Mouse (Mus musculus): Measurements from ENCODE around the gene Thrsp.
A peak's percentile ranks its signal among the peaks of the same experiment; 100 is the strongest.
"Not testable (repeated sequence)": the region's sequence is repeated elsewhere in the genome, so short reads cannot be mapped to it uniquely, and the experiment has no call there.

Gene Thrsp

DNA sequence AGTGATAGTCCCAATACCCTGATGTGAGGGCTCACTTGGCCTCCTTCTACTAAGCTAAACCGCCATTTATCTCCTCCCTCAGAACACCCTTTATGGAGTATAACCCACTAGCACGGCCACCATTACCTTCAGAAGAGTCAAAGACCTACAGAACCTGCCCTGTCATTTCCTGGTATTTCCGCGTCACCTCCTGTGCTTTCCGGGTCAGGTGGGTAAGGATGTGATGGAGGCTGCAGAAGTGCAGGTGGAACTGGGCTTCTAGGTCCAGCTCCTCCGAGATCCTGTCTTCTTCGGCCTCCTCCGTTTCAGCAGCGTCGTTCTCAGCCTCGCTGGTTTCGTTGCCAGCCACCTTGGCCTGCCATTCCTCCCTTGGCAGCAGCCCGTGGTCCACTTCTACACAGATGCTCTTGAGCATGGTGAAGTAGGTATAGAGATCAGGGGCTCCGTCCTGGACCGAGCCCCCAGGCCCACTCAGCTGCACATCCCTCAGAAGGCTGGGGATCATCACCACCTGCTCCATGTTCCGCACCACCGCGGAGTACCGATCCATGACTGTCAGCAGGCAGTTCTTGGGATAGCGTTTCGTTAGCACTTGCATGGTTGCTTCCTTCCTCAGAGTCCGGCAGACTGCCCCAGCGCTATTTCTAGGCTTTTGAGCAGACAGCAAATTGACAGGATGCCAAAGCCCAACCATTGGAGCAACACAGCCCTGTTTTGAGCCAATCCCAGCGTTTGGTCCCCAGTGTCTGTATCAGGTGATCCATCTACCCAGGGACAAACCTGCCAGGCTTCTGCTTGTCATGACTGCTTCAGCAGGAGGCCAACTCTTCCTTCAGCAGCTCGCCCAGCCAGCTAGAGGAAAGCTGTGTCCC, at the start of gene Thrsp:
TSS of gene Thrsp (minus strand) at position 825 of the 872 bp plus-strand sequence.
- no peak for DNase-seq (ENCODE audit: extremely low read depth, insufficient read length, low spot score)

DNA sequence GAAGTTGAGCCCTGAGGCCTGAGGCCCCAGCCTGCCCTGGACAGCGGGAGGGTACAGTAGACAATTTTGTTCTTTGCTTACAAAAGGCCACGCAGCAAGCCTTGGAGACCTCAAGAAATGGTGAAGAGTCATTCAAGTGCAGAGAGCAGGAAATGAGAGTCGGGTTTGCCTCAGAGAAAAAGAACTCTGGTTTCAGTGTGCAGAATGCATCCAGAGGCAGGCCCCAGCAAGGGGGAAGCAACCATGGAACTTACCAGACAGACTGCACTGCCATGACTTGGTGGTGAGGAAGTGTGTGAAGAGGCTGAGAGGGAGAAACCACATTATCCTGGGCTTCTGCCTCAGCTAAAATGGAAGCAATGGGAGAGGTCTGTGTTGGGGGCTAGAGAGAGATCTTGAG, 38.0 kb upstream of the Thrsp start:
- DNase-seq (ENCODE audit: extremely low read depth, insufficient read length, low spot score) = no peak

DNA sequence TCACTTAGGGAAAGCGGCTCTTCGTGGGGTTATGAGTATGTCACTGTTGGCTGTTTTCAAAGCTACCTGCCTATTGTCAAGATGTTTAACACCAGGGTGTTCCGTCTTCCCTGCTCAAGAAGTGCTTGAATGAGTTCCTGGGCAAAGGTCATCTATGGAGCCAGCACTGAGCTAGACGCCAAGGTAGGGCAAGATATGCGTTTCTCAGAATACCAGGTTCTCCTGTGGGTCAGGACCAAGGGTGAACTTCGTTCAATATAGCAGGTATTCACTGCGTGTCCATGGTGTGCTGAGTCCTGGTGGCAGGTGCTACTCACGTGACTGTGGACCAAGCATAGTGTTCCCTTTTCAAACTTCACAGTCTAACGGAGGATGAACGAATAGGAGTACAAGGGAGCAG, 37.3 kb upstream of the Thrsp start:
- no peak for DNase-seq (ENCODE audit: extremely low read depth, insufficient read length, low spot score)

DNA sequence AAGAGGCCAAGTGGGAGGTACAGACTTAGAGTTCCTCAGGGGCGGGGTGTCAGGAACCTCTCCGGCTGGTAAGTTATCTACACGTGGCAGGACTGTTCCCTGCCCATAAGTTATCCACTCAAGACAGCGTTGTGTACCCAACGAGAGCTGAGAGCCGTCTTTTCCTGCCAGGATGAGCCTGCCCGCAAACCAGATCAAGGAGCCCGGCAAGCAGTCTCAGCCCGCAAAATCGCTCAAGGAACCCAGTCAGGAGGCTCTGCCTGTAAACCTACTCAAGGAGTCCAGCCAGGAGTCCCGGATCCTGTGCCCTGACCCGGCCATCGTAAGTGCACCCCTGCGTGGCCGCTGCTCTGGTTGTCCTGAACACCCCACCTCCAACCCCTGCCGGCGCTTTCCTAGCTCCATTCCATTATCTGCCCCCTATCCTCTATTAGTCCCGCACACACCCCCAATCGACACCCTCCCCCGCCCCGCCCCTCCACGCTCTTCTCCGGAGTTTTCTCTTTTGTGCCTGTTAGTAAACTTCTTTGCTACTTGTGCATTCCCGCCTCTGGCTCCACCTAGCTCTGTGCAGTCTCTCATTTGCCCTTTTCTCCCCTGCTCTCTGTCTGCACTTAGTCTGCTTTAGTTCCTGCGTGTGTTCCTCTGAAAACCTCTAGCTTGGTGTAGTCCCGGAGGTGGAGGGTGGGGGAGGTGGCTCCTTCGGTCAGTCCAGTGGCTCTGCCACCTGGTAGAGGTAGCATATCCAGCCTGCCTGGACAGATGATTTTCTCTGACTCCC, 35.8 kb upstream of the Thrsp start:
- DNase-seq (ENCODE audit: extremely low read depth, insufficient read length, low spot score) = peak; percentile 52

DNA sequence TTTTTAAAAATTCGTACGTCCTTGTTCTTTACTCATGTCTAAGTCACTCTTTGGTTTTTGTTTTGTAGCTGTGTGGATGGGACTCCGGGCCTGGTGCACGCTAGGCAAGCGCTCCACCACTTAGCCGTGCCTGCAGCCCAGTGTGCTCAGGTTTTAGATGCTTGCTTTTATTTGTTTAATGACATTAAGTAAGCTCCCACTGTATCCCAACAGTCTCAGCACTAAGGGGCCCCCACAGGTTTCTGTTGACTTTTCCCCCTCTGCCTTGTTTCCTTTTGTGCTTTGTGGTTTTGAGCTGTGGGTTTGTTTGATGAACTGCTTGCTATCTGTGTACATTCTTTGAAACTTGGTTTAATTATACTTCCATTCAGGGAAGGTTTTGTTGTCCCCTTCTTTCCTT, 34.7 kb upstream of the Thrsp start:
- DNase-seq (ENCODE audit: extremely low read depth, insufficient read length, low spot score) = no peak

DNA sequence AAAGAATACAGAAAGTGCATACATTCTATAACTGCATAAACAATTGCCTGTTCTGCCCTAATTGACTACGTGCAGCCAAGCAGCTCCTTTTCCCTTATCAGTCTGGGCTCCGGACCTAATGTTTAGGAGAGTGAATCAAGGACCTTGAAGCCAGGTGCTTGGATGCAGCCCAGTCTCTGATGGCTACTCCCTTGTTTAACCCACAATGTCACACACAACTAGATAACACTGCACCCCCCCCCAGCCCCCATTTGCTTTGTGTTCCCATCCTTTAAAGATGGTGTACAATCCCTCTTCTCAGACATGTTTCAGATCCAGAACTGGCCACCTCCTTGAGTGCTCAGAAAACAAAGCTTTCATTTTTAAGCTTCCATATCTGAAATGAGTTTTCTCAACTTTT, 33.5 kb upstream of the Thrsp start, which contains the start of gene Kctd14:
TSS of gene Kctd14 (plus strand) at position 301 of the 400 bp plus-strand sequence.
- DNase-seq (ENCODE audit: extremely low read depth, insufficient read length, low spot score) = not testable (repeated sequence)

DNA sequence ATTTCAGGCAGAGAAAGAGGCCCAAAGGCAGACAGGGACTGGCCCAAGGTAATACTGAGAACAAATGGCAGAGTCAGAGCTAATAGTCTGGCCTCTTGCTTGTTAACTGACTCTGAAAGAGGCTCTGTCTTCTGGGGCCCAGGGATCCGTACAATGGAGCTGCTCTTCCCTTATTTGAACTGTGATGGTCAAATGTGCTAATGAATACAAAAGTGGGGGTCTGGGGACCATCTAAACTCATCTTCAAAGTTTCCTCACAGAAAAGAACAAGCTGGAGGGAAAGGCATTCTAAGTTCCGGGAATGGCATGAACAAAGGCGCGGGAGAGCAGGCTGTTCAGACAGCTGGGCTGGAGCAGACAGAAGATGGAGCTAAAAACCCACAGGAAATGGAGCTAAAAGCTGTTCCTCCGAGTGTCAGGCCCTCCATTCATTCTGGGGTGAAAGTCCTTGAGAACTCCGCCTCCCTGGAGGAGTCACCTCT, 29.6 kb upstream of the Thrsp start:
- DNase-seq (ENCODE audit: extremely low read depth, insufficient read length, low spot score) = peak; percentile 29

DNA sequence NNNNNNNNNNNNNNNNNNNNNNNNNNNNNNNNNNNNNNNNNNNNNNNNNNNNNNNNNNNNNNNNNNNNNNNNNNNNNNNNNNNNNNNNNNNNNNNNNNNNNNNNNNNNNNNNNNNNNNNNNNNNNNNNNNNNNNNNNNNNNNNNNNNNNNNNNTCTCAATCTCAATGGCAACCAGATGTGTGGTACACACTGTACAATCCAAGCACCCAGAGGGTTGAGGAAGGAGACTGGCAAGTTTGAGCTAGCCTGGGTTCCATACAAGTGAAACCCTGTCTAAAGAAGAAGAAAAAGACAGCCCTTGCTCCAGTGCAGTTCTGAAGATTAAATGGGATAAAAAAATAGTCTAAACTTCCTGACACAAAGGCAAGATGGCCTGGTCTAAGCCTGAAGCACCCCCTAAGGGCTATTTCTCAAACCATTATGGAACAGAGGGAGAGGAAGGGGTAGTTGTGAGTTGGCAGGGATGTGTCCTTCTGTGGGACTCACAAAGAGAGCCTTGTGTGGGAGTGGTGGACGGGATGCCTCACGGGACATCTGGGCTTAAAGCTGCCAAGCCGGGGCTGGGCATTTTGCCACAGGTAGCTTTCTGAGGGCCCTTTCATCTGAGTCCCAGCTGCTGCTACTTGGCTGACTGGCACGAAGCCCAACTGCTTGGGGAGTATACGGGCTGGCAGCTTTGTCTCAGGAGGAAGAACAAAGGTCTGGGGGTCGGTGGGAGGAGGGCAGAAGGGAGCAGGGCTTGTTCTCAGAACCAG, 28.8 kb upstream of the Thrsp start:
- DNase-seq (ENCODE audit: extremely low read depth, insufficient read length, low spot score) = peak; percentile 86

DNA sequence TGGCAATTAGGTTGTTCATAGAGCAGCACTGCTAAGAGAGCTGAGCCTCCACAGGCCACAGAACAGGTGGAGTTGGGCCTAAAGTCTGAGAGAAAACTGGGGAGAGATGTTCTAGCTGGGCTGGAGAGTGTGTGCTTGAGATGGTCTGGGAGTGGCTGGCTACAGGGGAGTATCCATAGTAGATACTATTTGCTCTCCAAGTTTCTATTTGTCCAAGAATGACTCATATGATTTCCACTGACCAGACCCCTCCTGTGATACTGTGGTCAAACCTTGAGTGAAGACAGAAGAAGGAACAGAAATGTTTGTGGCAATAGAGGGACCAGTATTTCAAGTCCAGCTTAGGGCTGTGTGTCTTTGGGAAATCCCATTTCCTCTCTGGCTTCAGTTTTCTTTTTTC, 21.5 kb upstream of the Thrsp start:
- DNase-seq (ENCODE audit: extremely low read depth, insufficient read length, low spot score) = no peak

DNA sequence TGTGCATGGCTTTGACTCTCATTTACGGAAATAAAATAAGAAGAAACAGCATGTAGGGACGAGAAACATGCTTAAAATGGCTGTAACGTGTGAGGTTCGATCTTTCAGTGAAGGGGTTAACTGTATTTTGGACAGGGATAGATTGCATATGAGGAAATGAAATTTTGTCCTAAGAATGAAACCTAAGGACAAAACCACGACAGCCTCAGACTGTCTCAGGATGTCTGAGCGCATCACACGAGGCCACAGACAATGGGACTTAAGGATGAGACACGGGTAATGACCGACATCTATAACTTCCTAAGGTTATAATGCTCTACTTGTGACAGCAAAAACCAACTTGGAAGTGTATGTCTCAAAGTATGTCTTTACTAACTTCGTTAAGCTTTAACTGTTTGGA, 17.0 kb upstream of the Thrsp start:
- no peak for DNase-seq (ENCODE audit: extremely low read depth, insufficient read length, low spot score)

DNA sequence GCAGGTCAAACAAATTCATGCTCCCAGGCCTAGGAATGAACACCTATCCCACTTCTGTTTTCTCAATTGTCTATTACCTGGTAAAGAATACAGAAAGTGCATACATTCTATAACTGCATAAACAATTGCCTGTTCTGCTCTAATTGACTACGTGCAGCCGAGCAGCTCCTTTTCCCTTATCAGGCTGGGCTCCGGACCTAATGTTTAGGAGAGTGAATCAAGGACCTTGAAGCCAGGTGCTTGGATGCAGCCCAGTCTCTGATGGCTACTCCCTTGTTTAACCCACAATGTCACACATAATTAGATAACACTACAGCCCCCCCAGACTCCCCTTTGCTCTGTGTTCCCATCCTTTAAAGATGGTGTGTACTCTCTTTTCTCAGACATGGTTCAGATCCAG, 16.0 kb upstream of the Thrsp start:
- DNase-seq (ENCODE audit: extremely low read depth, insufficient read length, low spot score) = not testable (repeated sequence)

DNA sequence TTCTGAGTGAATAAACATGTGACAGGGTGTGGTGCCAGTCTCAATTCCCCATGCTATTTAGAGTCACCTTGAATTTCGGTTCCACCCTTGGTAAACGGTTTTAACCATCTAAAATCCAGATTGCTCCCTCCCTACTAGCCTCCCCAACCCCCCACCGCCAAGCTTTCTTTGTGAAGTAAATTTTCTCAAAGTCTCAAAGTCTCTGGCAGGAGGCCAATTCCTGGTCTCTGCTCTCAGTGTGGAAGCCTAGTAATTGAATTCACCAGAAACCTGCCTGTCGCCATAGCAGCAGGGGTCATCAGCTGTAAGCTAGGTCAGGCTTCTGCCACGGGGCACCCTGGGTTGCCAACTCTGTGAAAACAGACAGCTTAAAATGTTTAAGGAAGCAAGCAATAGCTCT, 12.2 kb upstream of the Thrsp start:
- DNase-seq (ENCODE audit: extremely low read depth, insufficient read length, low spot score) = no peak

DNA sequence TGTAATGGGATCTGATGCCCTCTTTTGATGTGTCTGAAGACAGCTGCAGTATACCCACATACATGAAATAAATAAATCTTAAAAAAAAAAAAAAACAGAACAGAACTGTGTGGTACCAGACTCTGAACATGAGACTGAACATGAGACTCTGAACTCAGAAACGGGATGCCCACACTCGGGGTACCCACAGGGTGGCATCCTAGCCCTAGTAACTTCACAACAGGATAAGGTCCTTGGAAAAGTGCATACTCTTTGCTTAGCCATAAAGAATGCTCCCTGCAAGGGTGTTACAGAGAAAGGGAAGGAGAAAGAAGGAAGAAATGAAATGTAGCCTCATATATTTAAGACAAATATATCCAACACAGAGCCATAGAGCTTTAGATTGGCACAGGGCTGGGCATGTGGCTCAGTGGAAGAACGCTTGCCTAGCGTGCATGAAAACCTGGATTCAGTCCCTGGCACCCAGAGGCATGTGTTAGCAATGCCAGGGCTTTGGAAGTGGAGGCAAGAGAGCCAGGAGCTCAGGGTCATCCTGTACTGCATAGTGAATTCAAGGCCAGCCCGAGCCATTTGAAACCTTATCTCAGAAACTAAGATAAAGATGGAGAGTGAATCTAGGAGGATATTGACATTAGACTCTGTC, 10.4 kb upstream of the Thrsp start:
- DNase-seq (ENCODE audit: extremely low read depth, insufficient read length, low spot score) = no peak

DNA sequence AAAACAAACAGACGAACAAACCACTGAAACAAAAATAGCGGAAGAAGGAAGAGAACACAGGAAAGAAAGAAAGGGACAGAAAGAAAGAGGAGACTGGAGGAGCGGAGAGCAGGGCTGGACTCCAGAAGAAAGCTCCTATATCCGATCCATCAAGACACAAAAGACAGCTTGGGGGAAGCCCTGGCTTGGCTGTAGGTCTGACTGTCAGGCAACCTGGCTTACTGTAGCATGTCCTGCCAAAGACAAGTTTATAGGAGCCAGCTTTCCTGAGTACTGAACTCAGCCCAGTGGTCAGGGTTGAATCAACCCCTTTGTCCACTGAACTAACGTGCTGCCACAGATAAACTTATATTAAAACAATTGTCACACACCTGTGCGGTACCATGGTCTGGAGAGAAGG, 9.8 kb upstream of the Thrsp start:
- DNase-seq (ENCODE audit: extremely low read depth, insufficient read length, low spot score) = no peak

DNA sequence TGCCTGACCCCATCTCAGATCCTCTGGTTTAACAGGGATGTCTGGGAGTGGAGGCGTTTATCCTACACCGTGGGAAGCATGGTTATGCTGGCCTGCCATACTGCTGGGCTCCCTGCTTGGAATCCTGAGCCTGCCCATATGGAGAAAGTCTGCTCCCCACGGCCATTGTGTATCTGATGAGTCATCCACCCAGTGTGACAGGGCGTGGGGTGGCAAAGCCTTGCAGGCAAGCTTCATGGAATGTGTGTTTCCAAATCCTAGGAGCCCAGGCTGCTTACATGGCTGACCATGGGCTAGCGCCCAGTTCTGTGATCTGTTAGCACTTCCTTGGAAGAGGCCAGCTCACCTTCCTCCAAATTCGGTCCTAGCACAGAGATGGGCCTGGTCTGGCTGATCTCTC, 9.0 kb upstream of the Thrsp start:
- DNase-seq (ENCODE audit: extremely low read depth, insufficient read length, low spot score) = peak; percentile 55

DNA sequence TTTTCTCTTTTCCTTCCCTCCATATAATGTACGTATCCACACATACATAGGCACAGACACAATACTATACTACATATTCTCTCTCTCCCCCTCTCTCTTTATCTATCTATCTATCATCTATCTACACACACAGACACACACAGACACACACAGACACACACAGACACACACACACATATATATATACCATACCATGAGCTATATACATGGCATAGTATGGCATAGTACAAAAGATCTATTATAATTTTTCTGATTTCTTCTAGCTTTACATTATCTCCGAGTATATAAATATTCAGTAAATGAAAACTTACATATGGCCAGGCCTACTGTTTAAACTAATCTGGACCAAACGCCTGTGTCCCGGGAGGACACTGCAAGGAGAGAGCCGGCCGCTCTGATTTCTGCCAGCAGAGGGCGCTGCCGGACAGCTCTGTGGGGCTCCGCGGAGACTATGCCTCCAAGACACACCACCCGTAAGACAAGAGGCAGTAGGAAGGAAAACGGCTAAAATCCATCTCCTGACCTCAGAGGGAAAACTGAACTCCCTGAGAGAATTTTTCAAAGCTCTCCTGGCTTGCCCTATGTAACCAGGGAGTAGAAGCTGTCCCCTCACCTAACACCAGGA, 7.2 kb upstream of the Thrsp start:
- peak; percentile 73 for DNase-seq (ENCODE audit: extremely low read depth, insufficient read length, low spot score)

DNA sequence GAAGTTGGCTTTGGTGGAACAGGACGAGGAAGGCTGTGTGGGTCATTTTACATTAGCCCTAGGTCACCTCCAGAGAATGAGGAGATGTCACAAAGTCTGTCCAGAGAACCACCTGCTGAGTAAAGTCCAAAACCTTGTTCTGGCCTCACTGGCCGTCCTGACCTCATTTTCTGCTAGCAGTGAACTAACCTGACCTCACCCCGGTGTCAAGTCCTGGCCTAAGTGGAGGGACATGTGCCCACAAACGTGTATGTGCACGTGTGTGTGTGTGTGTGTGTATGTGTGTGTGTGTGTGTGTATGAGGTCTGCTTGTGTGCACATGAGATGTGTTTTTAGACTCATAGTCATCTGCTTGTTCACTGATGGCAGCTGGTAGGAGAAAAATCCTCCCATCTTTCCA, 6.2 kb upstream of the Thrsp start:
- DNase-seq (ENCODE audit: extremely low read depth, insufficient read length, low spot score) = no peak

DNA sequence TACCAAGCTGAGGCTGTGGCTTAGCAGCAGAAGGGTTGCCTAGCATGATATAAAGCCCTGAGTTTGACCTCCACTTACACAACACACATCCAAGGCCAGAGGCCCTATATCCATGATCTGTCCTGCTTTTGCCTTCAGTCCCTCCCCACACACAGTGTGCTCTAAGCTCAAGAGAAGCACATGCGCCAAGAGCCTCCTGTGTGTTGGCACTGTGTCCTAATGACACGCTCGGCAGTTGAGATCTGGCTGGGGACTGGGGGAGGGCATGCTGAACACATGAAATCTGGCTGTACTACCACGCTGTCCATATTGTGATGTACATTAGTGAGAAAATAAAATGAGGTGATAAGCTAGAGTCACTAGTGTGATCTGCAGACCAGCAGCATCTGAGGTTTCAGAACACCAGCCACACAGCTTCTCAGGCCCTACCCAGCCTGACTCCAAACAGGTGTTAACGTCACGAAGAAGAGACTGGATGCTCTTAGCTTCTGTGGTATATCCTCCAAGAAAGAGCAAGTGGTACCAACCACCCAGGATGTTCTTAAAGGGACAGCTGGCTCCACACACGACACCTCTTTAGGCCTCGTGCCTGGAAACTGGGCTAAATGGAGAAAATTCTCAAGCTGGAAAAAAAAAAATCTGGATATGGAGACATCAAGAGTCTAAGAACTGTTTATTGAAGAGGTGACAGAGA, 3.6 kb upstream of the Thrsp start:
- DNase-seq (ENCODE audit: extremely low read depth, insufficient read length, low spot score) = no peak

DNA sequence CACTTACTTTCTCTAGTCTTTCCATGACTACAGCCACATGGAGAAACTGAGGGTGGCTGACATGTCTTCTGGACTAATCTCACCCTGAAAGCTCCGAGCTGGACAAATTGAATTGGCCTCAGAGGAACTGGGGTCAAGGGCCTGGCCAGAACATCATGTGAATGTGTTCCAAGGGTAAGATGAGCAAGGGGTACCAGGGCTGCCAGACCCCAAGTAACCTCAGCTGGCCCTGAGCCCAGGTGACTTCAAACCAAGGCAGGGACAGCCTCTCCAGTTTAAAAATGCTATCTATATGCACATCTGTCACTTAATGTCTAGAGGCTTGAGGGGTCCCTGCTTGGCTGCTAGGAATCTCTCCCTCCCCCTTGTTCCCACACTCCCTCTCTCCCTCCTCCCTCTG, 2.9 kb upstream of the Thrsp start:
- no peak for DNase-seq (ENCODE audit: extremely low read depth, insufficient read length, low spot score)

DNA sequence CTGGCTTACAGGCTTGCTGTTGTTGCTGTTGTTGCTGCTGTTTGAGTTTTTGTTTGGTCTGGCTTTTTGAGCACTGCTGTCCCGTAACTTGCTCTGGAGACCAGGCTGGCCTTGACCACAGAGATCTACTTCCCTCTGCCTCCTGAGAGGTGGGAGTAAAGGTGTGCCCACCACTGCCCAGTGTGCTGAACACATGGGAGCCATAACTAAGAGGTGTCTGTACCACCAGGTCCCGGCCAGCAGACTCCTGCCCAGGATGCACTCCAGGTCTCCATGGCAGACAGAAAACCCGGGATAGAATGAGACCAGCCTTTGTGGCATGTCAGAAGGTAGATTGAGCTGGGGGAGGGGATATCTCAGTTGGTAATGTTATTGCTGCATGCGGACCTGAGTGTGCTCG, 1.6 kb upstream of the Thrsp start:
- no peak for DNase-seq (ENCODE audit: extremely low read depth, insufficient read length, low spot score)
